Mouse (Mus musculus) cerebellum, adult 2 months (tissue): ENCODE results near the gene Pnpla5.

ENCODE experiments used
- CTCF ChIP-seq: fragments of 200-500 bp; IDR thresholded peaks from 2 replicates; pipeline ENCODE4 v1.5.1; 2011; ENCODE audit warnings: low read depth, mild to moderate bottlenecking, control low read depth, low read length, moderate library complexity, borderline replicate concordance; ENCODE audit not compliant: insufficient read depth
- POLR2A ChIP-seq: fragments of 200-500 bp; IDR thresholded peaks from 2 replicates; pipeline ENCODE4 v1.6.1; 2011; ENCODE audit warnings: low read length, control low read depth, borderline replicate concordance; ENCODE audit not compliant: insufficient read depth

DNA sequence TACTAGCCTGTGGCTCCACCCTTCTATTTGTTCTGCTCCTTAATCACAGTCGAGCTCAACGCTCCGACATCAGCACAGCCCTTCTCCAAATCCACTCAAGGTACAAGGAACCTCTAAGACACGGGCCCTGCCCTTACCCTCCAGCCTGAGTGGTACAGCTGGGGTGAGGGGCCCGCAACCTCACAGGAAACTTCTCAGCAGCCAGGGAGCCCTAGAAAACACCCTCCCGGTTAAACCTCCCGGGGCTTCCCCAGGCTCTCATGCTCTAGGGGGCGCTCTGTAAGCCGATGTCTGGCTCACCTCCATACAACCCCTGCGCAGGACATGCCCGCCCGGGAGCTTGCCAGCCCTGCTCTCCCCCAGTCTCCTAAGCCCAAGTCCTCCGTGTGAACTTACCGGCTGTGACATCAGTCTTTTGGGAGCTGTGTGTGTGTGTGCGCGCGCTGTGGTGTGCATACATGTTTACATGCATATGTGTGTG, 48.2 kb downstream of the Pnpla5 start:
- TF ChIP-seq CTCF (no peak), POLR2A (no peak)
